Mouse (Mus musculus) bone marrow macrophage, adult 2 months (primary cell): ENCODE measurements around the gene Cirbp. TPM values are rescaled to one million over a fixed set of nuclear protein-coding genes. Genes with fewer than 3 reads are reported as not detected.
"Not testable (repeated sequence)": the region's sequence is repeated elsewhere in the genome, so short reads cannot be mapped to it uniquely, and the experiment has no call there.

Source experiments
- H3K27ac ChIP-seq: 2 replicates; pipeline ENCODE4 v1.5.1; 2012; ENCODE audit warnings: low read depth, low read length; ENCODE audit not compliant: insufficient read depth
- H3K4me1 ChIP-seq: 2 replicates; pipeline ENCODE4 v1.6.1; 2012; ENCODE audit warnings: low read length; ENCODE audit not compliant: control insufficient read depth, insufficient read depth
- H3K4me3 ChIP-seq: 2 replicates; pipeline ENCODE4 v1.5.1; 2012; ENCODE audit warnings: mild to moderate bottlenecking, low read length, moderate library complexity; ENCODE audit not compliant: insufficient read depth
- CTCF ChIP-seq: IDR thresholded peaks from 2 replicates; pipeline ENCODE4 v1.5.1; 2012; ENCODE audit warnings: low read depth, mild to moderate bottlenecking, low read length, moderate library complexity
- POLR2A ChIP-seq: IDR thresholded peaks from 2 replicates; pipeline ENCODE4 v1.6.1; 2012; ENCODE audit warnings: mild to moderate bottlenecking, low read depth, low read length, borderline replicate concordance
- polyA plus RNA-seq: library from polyadenylated mRNA; stranded (reverse); fragments of >200 nt; gene quantifications from 2 replicates; pipeline ENCODE4 v1.2.4, GENCODE M21; 2012; ENCODE audit not compliant: missing spikeins, insufficient read depth, insufficient read length

The Cirbp gene
- polyA plus RNA-seq, 1 experiment, result 48.0 TPM

DNA sequence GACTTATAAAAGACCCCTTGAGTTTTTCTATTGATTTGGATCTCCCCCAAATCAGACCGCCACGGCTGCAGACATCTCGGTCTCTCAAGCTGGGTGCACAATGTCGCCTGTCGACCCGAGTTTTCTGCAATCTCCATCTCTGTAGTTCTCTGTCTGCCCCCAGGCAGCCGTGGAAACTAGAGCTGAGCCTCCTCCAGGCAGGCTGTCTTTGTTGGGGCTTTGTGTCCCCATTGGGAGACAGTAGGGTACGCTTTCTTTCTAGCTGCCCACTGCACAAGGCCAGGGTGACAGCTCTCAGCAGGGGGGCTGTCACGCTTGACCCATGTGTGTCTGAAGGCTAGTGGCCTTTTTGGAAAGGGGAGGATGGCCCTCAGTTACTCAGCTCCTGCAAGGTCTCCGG is 41.9 kb downstream of the Cirbp start:
- peaks cover 10% of the 10 kb centered on the region for H3K4me1 ChIP-seq
- TF ChIP-seq CTCF (no peak), POLR2A (no peak)
- H3K4me3 ChIP-seq, result no peak overlapping the region
- no peak overlapping the region for H3K27ac ChIP-seq

DNA sequence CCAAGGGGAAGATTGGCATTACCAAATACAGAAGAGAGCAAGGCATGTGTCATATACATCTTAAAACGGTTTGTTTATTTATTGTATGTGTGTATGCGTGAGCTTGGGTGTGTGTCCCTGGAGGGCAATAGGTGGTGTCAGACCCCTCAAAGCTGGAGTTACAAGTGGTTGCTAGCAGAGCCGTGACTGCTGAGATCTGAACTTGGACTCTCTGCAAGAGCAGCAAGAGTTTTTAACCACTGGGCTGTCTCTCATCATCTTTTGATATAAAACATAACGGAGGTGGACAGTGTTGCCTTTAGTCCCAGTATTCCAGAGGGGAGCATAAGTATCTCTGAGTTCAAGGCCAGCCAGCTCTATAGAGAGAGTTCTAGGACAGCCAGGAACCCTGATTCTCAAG is 42.5 kb downstream of the Cirbp start:
- Histone ChIP-seq H3K4me1 (peaks cover 10% of the 10 kb centered on the region), H3K27ac (no peak overlapping the region), H3K4me3 (no peak overlapping the region)
- TF ChIP-seq POLR2A, result no peak
- TF ChIP-seq CTCF, result no peak

DNA sequence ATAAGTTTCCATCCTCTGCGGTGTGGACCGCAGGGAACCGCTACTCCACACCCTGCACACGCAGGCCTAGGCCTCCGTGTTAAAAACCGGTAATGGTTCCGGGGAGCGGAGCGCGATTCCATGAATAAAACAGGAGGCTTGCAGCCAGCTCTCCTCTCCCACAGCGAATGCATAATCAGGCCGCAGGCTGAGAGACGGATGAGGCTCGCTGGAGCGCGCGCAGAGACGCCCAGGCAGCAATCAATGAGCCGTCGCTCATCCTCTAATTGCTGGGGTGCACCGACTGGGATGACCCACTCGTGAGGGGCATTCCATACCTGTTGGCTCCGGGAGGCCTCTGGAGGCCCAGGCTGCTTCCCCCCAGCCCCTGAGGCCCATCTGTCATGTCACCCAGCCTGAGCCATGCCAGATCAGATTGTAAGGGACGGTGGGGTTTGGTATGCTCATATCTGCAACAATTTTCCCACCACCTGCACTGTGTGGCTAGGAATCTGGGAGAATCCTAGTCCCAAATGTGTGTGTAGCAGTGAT is 43.1 kb downstream of the Cirbp start:
- no peak overlapping the region for H3K4me3 ChIP-seq
- H3K27ac ChIP-seq, result no peak overlapping the region
- peaks cover 8% of the 10 kb centered on the region for H3K4me1 ChIP-seq
- no peak for TF ChIP-seq CTCF
- no peak for TF ChIP-seq POLR2A

DNA sequence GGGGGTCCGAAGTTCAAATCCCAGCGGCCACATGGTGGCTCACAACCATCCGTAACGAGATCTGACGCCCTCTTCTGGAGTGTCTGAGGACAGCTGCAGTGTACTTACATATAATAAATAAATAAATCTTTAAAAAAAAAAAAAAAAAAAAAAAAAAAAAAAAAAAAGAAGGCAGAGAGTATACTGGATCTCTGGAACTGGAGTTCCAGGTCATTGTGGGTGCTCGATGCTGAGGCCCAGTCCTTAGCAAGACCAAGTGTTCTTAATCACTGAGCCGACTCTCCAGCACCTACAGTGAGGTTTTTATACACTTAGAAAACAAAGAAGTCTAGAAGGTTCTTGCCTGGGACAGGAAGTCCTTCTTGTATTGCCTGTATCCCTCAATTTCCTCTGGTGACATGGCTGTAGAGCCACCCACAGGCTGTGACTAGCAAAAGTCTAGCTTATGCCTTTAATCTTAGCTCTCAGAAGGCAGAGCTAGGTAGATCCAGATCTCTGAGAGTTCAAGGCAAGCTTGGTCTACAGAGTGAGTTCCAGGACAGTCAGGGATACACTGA is 45.8 kb downstream of the Cirbp start:
- not testable (repeated sequence) for H3K27ac ChIP-seq, H3K4me3 ChIP-seq
- H3K4me1 ChIP-seq, result peaks cover 25% of the 10 kb centered on the region

DNA sequence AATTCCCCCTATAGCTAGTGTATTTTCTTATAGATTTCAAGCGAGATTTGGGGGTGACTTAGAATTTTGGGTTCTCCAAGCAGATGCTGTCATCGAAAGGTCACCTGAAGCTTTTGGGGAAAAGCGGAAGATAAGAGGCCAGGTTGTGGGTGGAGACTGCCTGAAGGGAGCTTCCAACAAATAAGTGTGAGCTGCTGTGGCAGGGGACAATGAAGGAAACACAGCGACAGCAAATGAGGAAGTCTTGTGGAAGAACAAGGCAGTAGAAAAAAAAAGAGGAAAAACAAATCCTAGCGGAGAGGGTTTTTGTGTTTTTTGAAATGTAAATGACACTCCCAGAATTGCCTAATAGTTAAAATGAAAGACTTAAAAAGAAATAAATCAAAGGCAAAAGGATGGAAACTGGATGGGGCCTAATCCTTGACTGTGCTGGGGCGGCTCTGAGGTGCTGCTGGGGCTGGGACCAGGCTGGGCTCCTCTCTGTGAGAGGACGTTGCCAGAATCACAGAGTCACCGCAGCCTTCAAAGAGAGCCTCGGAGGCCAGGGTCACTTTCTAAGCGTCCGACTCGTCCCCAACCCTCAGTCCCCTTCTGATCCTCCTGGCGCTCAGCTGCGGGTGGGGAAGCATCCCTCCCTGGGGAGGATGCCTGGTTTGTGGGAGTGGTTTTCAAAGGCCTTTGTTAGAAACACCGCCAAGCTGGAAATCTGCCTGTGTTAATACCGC is 49.4 kb downstream of the Cirbp start:
- Histone ChIP-seq H3K4me1 (peaks cover 27% of the 10 kb centered on the region), H3K4me3 (peak overlapping the region; percentile 12; the same call in 1 of the 2 replicates), H3K27ac (peak overlapping the region; percentile 79)
- TF ChIP-seq POLR2A (no peak), CTCF (no peak)

DNA sequence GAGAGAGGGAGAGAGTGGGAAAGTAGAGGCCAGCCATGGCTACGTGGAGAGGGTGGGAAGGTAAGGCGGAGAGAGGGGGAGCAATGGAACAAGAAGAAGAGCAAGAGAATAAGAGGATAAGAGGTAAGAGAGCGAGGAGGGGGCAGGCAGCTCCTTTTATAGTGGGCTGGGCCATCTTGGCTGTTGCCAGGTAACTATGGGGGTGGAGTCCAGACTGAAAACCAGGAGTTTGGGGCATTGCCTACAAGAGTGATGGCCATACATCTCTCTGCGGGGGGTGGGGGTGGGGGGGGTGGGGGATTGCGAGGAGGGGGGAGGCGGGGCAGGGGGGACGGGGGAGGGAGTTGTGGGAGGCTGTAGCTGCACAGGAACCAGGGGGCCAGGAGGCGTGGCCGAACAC is 54.9 kb downstream of the Cirbp start:
- H3K4me1 ChIP-seq, result peaks cover 19% of the 10 kb centered on the region
- H3K27ac ChIP-seq, result no peak overlapping the region
- H3K4me3 ChIP-seq, result no peak overlapping the region
- no peak for TF ChIP-seq POLR2A
- no peak for TF ChIP-seq CTCF

Other genes starting within 250 kb of the Cirbp start
- gene Kiss1r, start 249.0 kb upstream of the Cirbp start, polyA plus RNA-seq, result 0.67 and 0.71 TPM in 2 replicates
- 87.2 and 90.4 TPM in 2 replicates for gene R3hdm4, start 244.8 kb upstream of the Cirbp start, polyA plus RNA-seq
- 15.4 and 17.8 TPM in 2 replicates for gene Arid3a, start 238.9 kb upstream of the Cirbp start, polyA plus RNA-seq
- 32.2 and 35.8 TPM in 2 replicates for gene Wdr18, start 205.8 kb upstream of the Cirbp start, polyA plus RNA-seq
- 0.65 and 0.91 TPM in 2 replicates for gene Grin3b, start 195.3 kb upstream of the Cirbp start, polyA plus RNA-seq
- gene Tmem259, start 181.7 kb upstream of the Cirbp start, polyA plus RNA-seq, result 86.5 and 101 TPM in 2 replicates
- 37.5 and 41.5 TPM in 2 replicates for gene Cnn2, start 177.4 kb upstream of the Cirbp start, polyA plus RNA-seq
- 24.6 and 27.5 TPM in 2 replicates for gene Abca7, start 169.5 kb upstream of the Cirbp start, polyA plus RNA-seq
- 218 TPM in 2 replicates for gene Arhgap45, start 149.3 kb upstream of the Cirbp start, polyA plus RNA-seq
- 53.0 and 55.5 TPM in 2 replicates for gene Polr2e, start 126.2 kb upstream of the Cirbp start, polyA plus RNA-seq
- 311 and 322 TPM in 2 replicates for gene Gpx4, start 118.8 kb upstream of the Cirbp start, polyA plus RNA-seq
- gene Sbno2, start 60.4 kb upstream of the Cirbp start, polyA plus RNA-seq, result 54.5 and 55.8 TPM in 2 replicates
- gene Stk11, start 50.2 kb upstream of the Cirbp start, polyA plus RNA-seq, result 104 TPM in 2 replicates
- 198 TPM in 2 replicates for gene Atp5d, start 27.4 kb upstream of the Cirbp start, polyA plus RNA-seq
- gene Cbarp, start 25.1 kb upstream of the Cirbp start, polyA plus RNA-seq, result 2.0 and 2.9 TPM in 2 replicates
- 32.9 and 40.5 TPM in 2 replicates for gene Midn, start 17.7 kb upstream of the Cirbp start, polyA plus RNA-seq
- 22.7 and 23.9 TPM in 2 replicates for gene 1600002K03Rik, start 7.0 kb downstream of the Cirbp start, polyA plus RNA-seq
- gene Efna2, start 13.5 kb downstream of the Cirbp start, polyA plus RNA-seq, result 0.51 and 1.0 TPM in 2 replicates
- gene Mum1, start 60.4 kb downstream of the Cirbp start, polyA plus RNA-seq, result 27.2 and 36.2 TPM in 2 replicates
- gene Ndufs7, start 83.1 kb downstream of the Cirbp start, polyA plus RNA-seq, result 104 and 108 TPM in 2 replicates
- gene Gamt, start 95.0 kb downstream of the Cirbp start, polyA plus RNA-seq, result 19.5 and 26.3 TPM in 2 replicates
- 103 and 109 TPM in 2 replicates for gene Dazap1, start 95.5 kb downstream of the Cirbp start, polyA plus RNA-seq
- gene Rps15, start 126.5 kb downstream of the Cirbp start, polyA plus RNA-seq, result 1,336 and 1,616 TPM in 2 replicates
- 0.25 and 0.81 TPM in 2 replicates for gene Apc2, start 130.0 kb downstream of the Cirbp start, polyA plus RNA-seq
- 38.8 and 39.3 TPM in 2 replicates for gene 2310011J03Rik, start 154.6 kb downstream of the Cirbp start, polyA plus RNA-seq
- gene Pcsk4, start 163.5 kb downstream of the Cirbp start, polyA plus RNA-seq, result 2.2 and 2.5 TPM in 2 replicates
- 1.5 TPM in 1 of 2 replicates, not detected in the other for gene Reep6, start 164.0 kb downstream of the Cirbp start, polyA plus RNA-seq
- gene Adamtsl5, start 182.4 kb downstream of the Cirbp start, polyA plus RNA-seq, result 7.6 and 8.8 TPM in 2 replicates
- not detected in 2 replicates for gene Plk5, start 190.5 kb downstream of the Cirbp start, polyA plus RNA-seq
- gene Mex3d, start 221.7 kb downstream of the Cirbp start, polyA plus RNA-seq, result 5.8 and 8.3 TPM in 2 replicates
- gene Mbd3, start 233.6 kb downstream of the Cirbp start, polyA plus RNA-seq, result 55.6 and 58.2 TPM in 2 replicates
- 175 and 193 TPM in 2 replicates for gene Uqcr11, start 240.8 kb downstream of the Cirbp start, polyA plus RNA-seq